ENCODE assay signal across 17 mouse cellular contexts in genomic region chr17:26352712-26353111, GRCm38 (mm10).
"Had no signal": no experiment of that assay in that cellular context is flagged by ENCODE, and none has a peak within 500 bp of the region (broad histone marks: within the 10 kb centered on the region; RNA-seq: fewer than 3 reads in every experiment).

No protein-coding gene starts in this region.

- H3K4me1 ChIP-seq: limb, embryonic 12.5 days; liver, embryonic 15.5 days; neural tube, embryonic 15.5 days had no signal

- H3K9me3 ChIP-seq: limb, embryonic 12.5 days; liver, embryonic 15.5 days; neural tube, embryonic 15.5 days had no signal

- H3K4me2 ChIP-seq: limb, embryonic 12.5 days; liver, embryonic 15.5 days; neural tube, embryonic 15.5 days had no signal

- ATAC-seq: lung, postnatal 0 days had no signal

- H3K36me3 ChIP-seq: limb, embryonic 12.5 days; liver, embryonic 15.5 days; neural tube, embryonic 15.5 days had no signal

- H3K4me3 ChIP-seq: limb, embryonic 12.5 days; liver, embryonic 15.5 days; myocyte; neural tube, embryonic 15.5 days had no signal

- H3K27ac ChIP-seq: limb, embryonic 12.5 days; liver, embryonic 15.5 days; macrophage; neural tube, embryonic 15.5 days had no signal

- H3K9ac ChIP-seq: limb, embryonic 12.5 days; liver, embryonic 15.5 days; neural tube, embryonic 15.5 days had no signal

- DNase-seq: kidney, adult 11 months; kidney, postnatal 25 days; layer of hippocampus, adult 9-11 months; layer of hippocampus, postnatal 36 days; liver; lung, adult 2 months; midbrain, embryonic 14.5 days; right cerebral cortex, adult 18-20 months; right cerebral cortex, postnatal 25 days; thymus, adult 18-20 months; thymus, postnatal 14 days had no signal

- H3K27me3 ChIP-seq: liver, embryonic 15.5 days; neural tube, embryonic 15.5 days had no signal
